Mouse (Mus musculus) embryonic facial prominence, embryonic 14.5 days (tissue): ENCODE results near the gene Prr18. TPM values are rescaled to one million over a fixed set of nuclear protein-coding genes. Genes with fewer than 3 reads are reported as not detected.
"Not testable (repeated sequence)": the region's sequence is repeated elsewhere in the genome, so short reads cannot be mapped to it uniquely, and the experiment has no call there.

Source experiments
- ATAC-seq: fragments of 200-750 bp; cut with Nextera tagmentation; 2 replicates; pipeline ENCODE4 v1.8.0; 2017; ENCODE audit warnings: low read depth, moderate number of reproducible peaks, moderate TSS enrichment
- DNase-seq: peaks from one replicate; pipeline ENCODE4 v3.0.0-alpha.2; 2015; ENCODE audit warnings: low spot score
- H3K27ac ChIP-seq: fragments of 300-500 bp; sonication (generic); replicated peaks from 2 replicates; pipeline ENCODE4 v1.5.1; 2014; ENCODE audit warnings: low read depth, mild to moderate bottlenecking, low read length, moderate library complexity
- H3K27me3 ChIP-seq: fragments of 300-500 bp; sonication (generic); replicated peaks from 2 replicates; pipeline ENCODE4 v1.6.1; 2014; ENCODE audit warnings: low read length; ENCODE audit not compliant: control insufficient read depth, insufficient read depth
- H3K36me3 ChIP-seq: fragments of 300-500 bp; sonication (generic); 2 replicates; pipeline ENCODE4 v1.6.1; 2014; ENCODE audit warnings: low read length, mixed read lengths; ENCODE audit not compliant: control insufficient read depth, insufficient read depth
- H3K4me1 ChIP-seq: fragments of 300-500 bp; sonication (generic); 2 replicates; pipeline ENCODE4 v1.6.1; 2014; ENCODE audit warnings: antibody characterized with exemption, low read length; ENCODE audit not compliant: control insufficient read depth, insufficient read depth
- H3K4me2 ChIP-seq: fragments of 300-500 bp; sonication (generic); 2 replicates; pipeline ENCODE4 v1.6.1; 2014; ENCODE audit warnings: low read depth, mild to moderate bottlenecking, low read length, moderate library complexity, mixed read lengths
- H3K4me3 ChIP-seq: fragments of 300-500 bp; sonication (generic); 2 replicates; pipeline ENCODE4 v1.5.1; 2014; ENCODE audit warnings: low read depth, mild to moderate bottlenecking, low read length
- H3K9ac ChIP-seq: fragments of 300-500 bp; sonication (generic); 2 replicates; pipeline ENCODE4 v1.6.1; 2014; ENCODE audit warnings: low read depth, mild to moderate bottlenecking, low read length, moderate library complexity, mixed read lengths
- H3K9me3 ChIP-seq: fragments of 300-500 bp; sonication (generic); 2 replicates; pipeline ENCODE4 v1.6.1; 2016; ENCODE audit warnings: low read length; ENCODE audit not compliant: control insufficient read depth
- WGBS: fragments of 180-500 bp; shearing (Covaris S2); extraction: QIAGEN DNeasy Blood & Tissue Kit; methylation state at CpG from one replicate; pipeline ENCODE4 v1.1.7; 2014; 5-methylcytosine and 5-hydroxymethylcytosine counted together
- polyA plus RNA-seq: library from polyadenylated mRNA; unstranded; fragments of >200 nt; fragmentation: Nextera tagmentation; extraction: Ambion mirVana; gene quantifications from 2 replicates; pipeline ENCODE4 v1.2.1, GENCODE M21; 2014

Prr18 gene
- polyA plus RNA-seq = 1.0 TPM in 2 replicates

- WGBS = no CpG with 5 or more reads among the region's 5 CpGs
- H3K4me1 ChIP-seq, ATAC-seq, H3K36me3 ChIP-seq, H3K4me3 ChIP-seq, H3K9me3 ChIP-seq, H3K9ac ChIP-seq, DNase-seq, H3K4me2 ChIP-seq, H3K27ac ChIP-seq: not testable (repeated sequence)
- peaks cover 38% of the 10 kb centered on the region for H3K27me3 ChIP-seq
These were observed at the start of gene Prr18 for GRCm38 (mm10) chr17:8337159-8337558. Gene Prr18 (plus strand): TSS chr17:8337459.

- H3K4me2 ChIP-seq = no peak overlapping the region
- DNase-seq = no peak
- no peak overlapping the region for H3K9ac ChIP-seq
- H3K9me3 ChIP-seq = 0 out of 2 replicates have a peak, but pooled peaks cover 3% of the 10 kb centered on the region
- no peaks in the 10 kb centered on the region for H3K27me3 ChIP-seq
- no peak for ATAC-seq
- H3K27ac ChIP-seq = no peak overlapping the region
- no peak overlapping the region for H3K4me3 ChIP-seq
- peaks cover 2% of the 10 kb centered on the region for H3K4me1 ChIP-seq
- H3K36me3 ChIP-seq = 0 out of 2 replicates have a peak, but pooled peaks cover 7% of the 10 kb centered on the region
- WGBS = 94% methylated on average over 3 of the region's 3 CpGs
These were observed 47.1 kb upstream of the Prr18 start for GRCm38 (mm10) chr17:8289993-8290679.

GRCm38 (mm10) chr17:8290736-8291135 lies 46.5 kb upstream of the Prr18 start:
- no peak for ATAC-seq
- H3K4me1 ChIP-seq = no peaks in the 10 kb centered on the region
- 0 out of 2 replicates have a peak, but pooled peaks cover 3% of the 10 kb centered on the region for H3K9me3 ChIP-seq
- no peak overlapping the region for H3K27ac ChIP-seq
- H3K27me3 ChIP-seq = no peaks in the 10 kb centered on the region
- H3K4me3 ChIP-seq = no peak overlapping the region
- no peak overlapping the region for H3K9ac ChIP-seq
- no peak overlapping the region for H3K4me2 ChIP-seq
- 0 out of 2 replicates have a peak, but pooled peaks cover 7% of the 10 kb centered on the region for H3K36me3 ChIP-seq
- no peak for DNase-seq

- H3K27me3 ChIP-seq = no peaks in the 10 kb centered on the region
- no peak overlapping the region for H3K4me3 ChIP-seq
- ATAC-seq (no peak), DNase-seq (no peak)
- H3K4me1 ChIP-seq = no peaks in the 10 kb centered on the region
- H3K9me3 ChIP-seq = no peaks in the 10 kb centered on the region
- no peak overlapping the region for H3K9ac ChIP-seq
- H3K4me2 ChIP-seq = no peak overlapping the region
- H3K27ac ChIP-seq = no peak overlapping the region
- no peaks in the 10 kb centered on the region for H3K36me3 ChIP-seq
These were observed 41.4 kb upstream of the Prr18 start for GRCm38 (mm10) chr17:8295825-8296224.

- no peak overlapping the region for H3K27ac ChIP-seq
- H3K9ac ChIP-seq = no peak overlapping the region
- WGBS = 81% methylated on average over 9 of the region's 9 CpGs
- H3K36me3 ChIP-seq = no peaks in the 10 kb centered on the region
- ATAC-seq (no peak), DNase-seq (no peak)
- H3K4me2 ChIP-seq = no peak overlapping the region
- H3K4me3 ChIP-seq = no peak overlapping the region
- no peaks in the 10 kb centered on the region for H3K9me3 ChIP-seq
- H3K27me3 ChIP-seq = no peaks in the 10 kb centered on the region
- no peaks in the 10 kb centered on the region for H3K4me1 ChIP-seq
These were observed 40.9 kb upstream of the Prr18 start for GRCm38 (mm10) chr17:8296313-8296844.

GRCm38 (mm10) chr17:8297746-8298145 lies 39.5 kb upstream of the Prr18 start:
- Histone ChIP-seq H3K9me3 (no peaks in the 10 kb centered on the region), H3K27ac (no peak overlapping the region), H3K27me3 (no peaks in the 10 kb centered on the region), H3K9ac (no peak overlapping the region), H3K4me2 (no peak overlapping the region), H3K4me3 (no peak overlapping the region), H3K36me3 (no peaks in the 10 kb centered on the region), H3K4me1 (no peaks in the 10 kb centered on the region)
- DNase-seq = no peak
- WGBS = 85% methylated on average over 5 of the region's 5 CpGs
- no peak for ATAC-seq

- no peak overlapping the region for H3K9ac ChIP-seq
- no peak overlapping the region for H3K4me2 ChIP-seq
- H3K4me3 ChIP-seq = no peak overlapping the region
- DNase-seq (no peak), ATAC-seq (no peak)
- no peaks in the 10 kb centered on the region for H3K4me1 ChIP-seq
- H3K9me3 ChIP-seq = no peaks in the 10 kb centered on the region
- no peak overlapping the region for H3K27ac ChIP-seq
- H3K27me3 ChIP-seq = no peaks in the 10 kb centered on the region
- H3K36me3 ChIP-seq = no peaks in the 10 kb centered on the region
- WGBS = 95% methylated on average over 2 of the region's 2 CpGs
These were observed 39.0 kb upstream of the Prr18 start for GRCm38 (mm10) chr17:8298281-8298680.

GRCm38 (mm10) chr17:8299524-8299923 lies 37.7 kb upstream of the Prr18 start:
- H3K4me1 ChIP-seq = no peaks in the 10 kb centered on the region
- no peak overlapping the region for H3K9ac ChIP-seq
- no peak for DNase-seq

GRCm38 (mm10) chr17:8301515-8301914 lies 35.7 kb upstream of the Prr18 start:
- DNase-seq (no peak), ATAC-seq (no peak)
- Histone ChIP-seq H3K4me3 (no peak overlapping the region), H3K27me3 (no peaks in the 10 kb centered on the region), H3K36me3 (no peaks in the 10 kb centered on the region), H3K9me3 (no peaks in the 10 kb centered on the region), H3K4me1 (no peaks in the 10 kb centered on the region), H3K27ac (no peak overlapping the region), H3K4me2 (no peak overlapping the region), H3K9ac (no peak overlapping the region)
- 82% methylated on average over 4 of the region's 4 CpGs for WGBS

More at GRCm38 (mm10) chr17:8299524-8299923, 37.7 kb upstream of the Prr18 start:
- no peaks in the 10 kb centered on the region for H3K9me3 ChIP-seq
- no peak overlapping the region for H3K4me3 ChIP-seq
- no peak overlapping the region for H3K4me2 ChIP-seq
- ATAC-seq = no peak
- no peaks in the 10 kb centered on the region for H3K27me3 ChIP-seq
- no peaks in the 10 kb centered on the region for H3K36me3 ChIP-seq
- no peak overlapping the region for H3K27ac ChIP-seq
